Mouse (Mus musculus): ENCODE results near the gene Olfr1291-ps1. TPM values are rescaled to one million over a fixed set of nuclear protein-coding genes. Genes with fewer than 3 reads are reported as not detected.

Olfr1291-ps1 gene
- not detected for total RNA-seq (2023)

GRCm38 (mm10) chr2:111496880-111497279 lies at the start of gene Olfr1291-ps1:
Gene Olfr1291-ps1 (plus strand): TSS chr2:111497180.

DNA sequence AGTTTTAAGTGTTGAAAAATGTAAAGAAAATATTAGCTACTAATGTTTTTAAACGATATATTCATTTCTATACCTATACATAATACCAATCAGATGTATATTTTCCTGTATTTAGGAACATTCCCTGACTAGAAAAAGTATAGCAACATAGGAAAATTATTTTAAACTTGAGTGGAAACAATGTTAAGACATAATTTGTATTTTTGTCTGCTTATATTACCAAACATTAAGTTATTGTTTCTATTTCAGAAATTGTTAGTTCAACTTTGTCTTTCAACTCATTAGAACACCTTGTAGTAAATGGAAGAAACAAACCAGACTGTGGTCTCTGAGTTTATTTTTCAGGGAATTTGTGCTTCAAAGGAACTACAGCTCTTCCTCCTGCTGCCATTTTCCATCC lies 48.1 kb upstream of the Olfr1291-ps1 start, which contains the start of gene Olfr1287:
TSS of gene Olfr1287 (plus strand) at position 301 of the 400 bp plus-strand sequence.

GRCm38 (mm10) chr2:111473801-111474200 lies 23.2 kb upstream of the Olfr1291-ps1 start, which contains the start of gene Olfr1288:
Gene Olfr1288 (plus strand): TSS chr2:111474101.

DNA sequence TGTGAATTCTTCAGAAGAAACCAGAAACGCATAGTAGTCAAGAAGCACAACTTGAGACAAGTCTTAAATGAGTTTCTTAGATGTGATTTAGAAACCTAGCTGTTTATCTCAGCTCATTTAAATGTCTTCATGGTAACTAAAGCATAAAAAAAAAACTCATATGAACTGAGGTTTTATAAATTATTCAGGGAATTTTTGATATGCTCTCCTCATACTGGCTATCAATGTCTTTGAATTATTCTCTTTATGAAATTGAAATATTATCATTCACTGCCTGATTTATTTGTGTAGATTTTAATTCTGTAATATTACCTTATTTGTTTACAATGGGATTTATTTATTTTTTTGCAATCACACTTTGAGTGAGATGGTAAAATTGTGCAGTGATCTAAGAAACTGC lies 16.5 kb upstream of the Olfr1291-ps1 start, which contains the start of gene Olfr1289:
TSS of gene Olfr1289 (plus strand) at position 301 of the 400 bp plus-strand sequence.

DNA sequence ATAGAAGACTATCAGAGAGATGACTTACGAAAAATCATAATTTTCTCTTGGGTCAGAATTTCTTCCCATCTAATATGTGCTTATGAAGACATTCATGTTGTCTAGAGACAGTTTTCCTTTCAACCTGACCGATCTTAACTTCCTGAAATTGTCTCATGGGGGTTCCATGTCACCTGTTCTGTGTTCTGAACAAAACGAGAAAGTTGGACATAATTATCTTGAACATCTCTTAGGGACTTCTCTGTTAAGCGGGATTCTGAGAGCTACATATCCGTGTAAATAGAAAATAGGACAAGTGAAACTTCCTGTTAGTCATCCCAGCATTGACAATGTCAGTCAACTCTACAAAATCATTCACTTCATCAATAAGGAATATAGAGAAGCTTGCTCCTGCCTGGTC lies 3.3 kb upstream of the Olfr1291-ps1 start, which contains the start of gene Olfr1290:
TSS of gene Olfr1290 (minus strand) at position 101 of the 400 bp plus-strand sequence.

GRCm38 (mm10) chr2:111524903-111525302 lies 27.9 kb downstream of the Olfr1291-ps1 start, which contains the start of gene Olfr1293-ps:
Gene Olfr1293-ps (plus strand): TSS chr2:111525203.

DNA sequence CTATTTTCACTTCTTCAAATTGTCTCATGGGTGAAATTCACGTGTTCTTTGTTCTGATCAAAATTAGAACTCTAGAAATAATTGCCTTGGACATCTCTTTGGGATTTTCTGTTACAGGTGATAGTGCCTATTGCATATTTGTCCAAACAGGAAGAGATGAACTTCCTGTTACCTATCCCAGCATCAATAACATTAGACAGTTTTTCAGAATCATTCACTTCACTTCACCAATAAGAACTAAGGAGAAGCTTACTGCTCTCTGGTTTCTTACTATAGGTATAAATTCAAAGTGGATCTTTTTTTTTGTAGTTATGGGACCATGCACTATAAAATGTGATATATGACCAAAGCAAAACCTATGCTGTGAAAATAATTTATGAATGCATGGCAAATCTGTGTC lies 43.2 kb downstream of the Olfr1291-ps1 start, which contains the start of gene Olfr1294:
TSS of gene Olfr1294 (minus strand) at position 101 of the 400 bp plus-strand sequence.

Other genes starting within 250 kb of the Olfr1291-ps1 start
- not detected for gene Olfr1276, start 242.7 kb upstream of the Olfr1291-ps1 start, total RNA-seq (2023)
- gene Olfr1277, start 223.1 kb upstream of the Olfr1291-ps1 start, total RNA-seq (2023) = not detected
- gene Olfr1278, start 207.0 kb upstream of the Olfr1291-ps1 start, total RNA-seq (2023) = not detected
- gene Olfr1279, start 196.5 kb upstream of the Olfr1291-ps1 start, total RNA-seq (2023) = not detected
- not detected for gene Olfr1280, start 183.2 kb upstream of the Olfr1291-ps1 start, total RNA-seq (2023)
- gene Olfr1281, start 170.7 kb upstream of the Olfr1291-ps1 start, total RNA-seq (2023) = not detected
- gene Olfr1282, start 161.1 kb upstream of the Olfr1291-ps1 start, total RNA-seq (2023) = not detected
- gene Olfr1283, start 130.4 kb upstream of the Olfr1291-ps1 start, total RNA-seq (2023) = not detected
- not detected for gene Olfr1284, start 121.7 kb upstream of the Olfr1291-ps1 start, total RNA-seq (2023)
- gene Olfr1286, start 74.1 kb upstream of the Olfr1291-ps1 start, total RNA-seq (2023) = not detected
- not detected for gene Olfr1287, start 48.0 kb upstream of the Olfr1291-ps1 start, total RNA-seq (2023)
- gene Olfr1288, start 23.1 kb upstream of the Olfr1291-ps1 start, total RNA-seq (2023) = not detected
- gene Olfr1289, start 16.4 kb upstream of the Olfr1291-ps1 start, total RNA-seq (2023) = not detected
- not detected for gene Olfr1290, start 3.4 kb upstream of the Olfr1291-ps1 start, total RNA-seq (2023)
- gene Olfr1293-ps, start 28.0 kb downstream of the Olfr1291-ps1 start, total RNA-seq (2023) = not detected
- gene Olfr1294, start 43.1 kb downstream of the Olfr1291-ps1 start, total RNA-seq (2023) = not detected
- gene Olfr1295, start 72.5 kb downstream of the Olfr1291-ps1 start, total RNA-seq (2023) = not detected
- not detected for gene Olfr1297, start 129.3 kb downstream of the Olfr1291-ps1 start, total RNA-seq (2023)
- gene Olfr1298, start 152.0 kb downstream of the Olfr1291-ps1 start, total RNA-seq (2023) = not detected
- gene Olfr1299, start 164.2 kb downstream of the Olfr1291-ps1 start, total RNA-seq (2023) = not detected